Mouse (Mus musculus): ENCODE measurements at regions not wholly inside any gene's neighbourhood (a gene's known extent, or its start where the extent isn't known, plus 50 kb on each side); places are given as distances from the start of the nearest gene placed in this dataset.
A peak's percentile ranks its signal among the peaks of the same experiment; 100 is the strongest.

GRCm38 (mm10) chr15:62320966-62321365 lies 1398.2 kb upstream of the A1bg start:
- TF ChIP-seq TCF12 (IDR thresholded peaks at IDR 0.05; ENCODE audit: insufficient read depth, poor library complexity, severe bottlenecking) (peak; percentile 52), MYOG (IDR thresholded peaks at IDR 0.05; ENCODE audit: control insufficient read depth in 1 of 3, insufficient read depth in 1 of 3, insufficient read length in 2 of 3, low read depth in 2 of 3) (peak in 2 of 3 experiments; percentile 6 to 56), MYOD1 (IDR thresholded peaks at IDR 0.05; ENCODE audit: control insufficient read depth in 1 of 3, insufficient read length in 2 of 3, low read depth in 2 of 3) (peak in 2 of 3 experiments; percentile 35 to 79), REST (IDR thresholded peaks at IDR 0.05; ENCODE audit: insufficient read depth, insufficient read length) (no peak)
- Histone ChIP-seq H3K79me2 (ENCODE audit: control insufficient read depth, insufficient read depth) (no peaks in the 10 kb centered on the region), H3K36me3 (ENCODE audit: control insufficient read depth, insufficient read depth) (no peaks in the 10 kb centered on the region), H3K4me2 (ENCODE audit: low read depth) (peak overlapping the region; percentile 44), H3ac (ENCODE audit: control insufficient read depth, insufficient read length) (no peak overlapping the region), H3K4me3 (no peak overlapping the region), H3K27me3 (ENCODE audit: control insufficient read depth, insufficient read depth, insufficient read length) (no peaks in the 10 kb centered on the region)

- no peaks in the 10 kb centered on the region for H3K36me3 ChIP-seq (ENCODE audit: control insufficient read depth, insufficient read depth)
- no peaks in the 10 kb centered on the region for H3K27me3 ChIP-seq (ENCODE audit: control insufficient read depth, insufficient read depth, insufficient read length)
- no peak overlapping the region for H3K4me3 ChIP-seq
- TF ChIP-seq POLR2AphosphoS2 (IDR thresholded peaks at IDR 0.05; ENCODE audit: insufficient read length, low read depth) (no peak), SRF (IDR thresholded peaks at IDR 0.05; ENCODE audit: control insufficient read depth, insufficient read length, low read depth) (no peak), MYOD1 (IDR thresholded peaks at IDR 0.05; ENCODE audit: control insufficient read depth in 1 of 3, insufficient read length in 2 of 3, low read depth in 2 of 3) (peak in 1 of 3 experiments; percentile 9)
- no peak overlapping the region for H3ac ChIP-seq (ENCODE audit: control insufficient read depth, insufficient read length)
- H3K79me2 ChIP-seq (ENCODE audit: control insufficient read depth, insufficient read depth) = no peaks in the 10 kb centered on the region
- H3K4me2 ChIP-seq (ENCODE audit: low read depth) = no peak overlapping the region
Observed at GRCm38 (mm10) chr15:62314449-62314848, 1391.6 kb upstream of the A1bg start.

GRCm38 (mm10) chr15:62302233-62302632 lies 1379.4 kb upstream of the A1bg start:
- Histone ChIP-seq H3ac (ENCODE audit: control insufficient read depth, insufficient read length) (no peak overlapping the region), H3K4me2 (ENCODE audit: low read depth) (no peak overlapping the region)
- no peak for TF ChIP-seq MYOG (IDR thresholded peaks at IDR 0.05; ENCODE audit: control insufficient read depth in 1 of 3, insufficient read depth in 1 of 3, insufficient read length in 2 of 3, low read depth in 2 of 3)
- TF ChIP-seq MYOD1 (IDR thresholded peaks at IDR 0.05; ENCODE audit: control insufficient read depth in 1 of 3, insufficient read length in 2 of 3, low read depth in 2 of 3) = no peak
- no peak for TF ChIP-seq MAX (IDR thresholded peaks at IDR 0.05; ENCODE audit: low read depth)

GRCm38 (mm10) chr15:62301567-62301966 lies 1378.8 kb upstream of the A1bg start:
- Histone ChIP-seq H3K79me2 (ENCODE audit: control insufficient read depth, insufficient read depth) (no peaks in the 10 kb centered on the region), H3K27me3 (ENCODE audit: control insufficient read depth, insufficient read depth, insufficient read length) (no peaks in the 10 kb centered on the region)
- TF ChIP-seq TCF12 (IDR thresholded peaks at IDR 0.05; ENCODE audit: insufficient read depth, poor library complexity, severe bottlenecking) (no peak), CEBPB (IDR thresholded peaks at IDR 0.05; ENCODE audit: insufficient read depth, poor library complexity, severe bottlenecking) (no peak), POLR2AphosphoS2 (IDR thresholded peaks at IDR 0.05; ENCODE audit: insufficient read length, low read depth) (no peak), REST (IDR thresholded peaks at IDR 0.05; ENCODE audit: insufficient read depth, insufficient read length) (no peak), SRF (IDR thresholded peaks at IDR 0.05; ENCODE audit: control insufficient read depth, insufficient read length, low read depth) (no peak), TCF3 (IDR thresholded peaks at IDR 0.05; ENCODE audit: insufficient read length, low read depth) (no peak), MAX (IDR thresholded peaks at IDR 0.05; ENCODE audit: low read depth) (no peak), POLR2A (IDR thresholded peaks at IDR 0.05; ENCODE audit: insufficient read length, low read depth) (no peak), MYOG (IDR thresholded peaks at IDR 0.05; ENCODE audit: control insufficient read depth in 1 of 3, insufficient read depth in 1 of 3, insufficient read length in 2 of 3, low read depth in 2 of 3) (no peak), MYOD1 (IDR thresholded peaks at IDR 0.05; ENCODE audit: control insufficient read depth in 1 of 3, insufficient read length in 2 of 3, low read depth in 2 of 3) (no peak), USF1 (IDR thresholded peaks at IDR 0.05; ENCODE audit: low read depth) (no peak), E2F4 (IDR thresholded peaks at IDR 0.05; ENCODE audit: insufficient read depth) (no peak)

More at GRCm38 (mm10) chr15:62302233-62302632, 1379.4 kb upstream of the A1bg start:
- Histone ChIP-seq H3K27me3 (ENCODE audit: control insufficient read depth, insufficient read depth, insufficient read length) (no peaks in the 10 kb centered on the region), H3K79me2 (ENCODE audit: control insufficient read depth, insufficient read depth) (no peaks in the 10 kb centered on the region), H3K36me3 (ENCODE audit: control insufficient read depth, insufficient read depth) (no peaks in the 10 kb centered on the region), H3K4me3 (no peak overlapping the region)

GRCm38 (mm10) chr15:62297138-62297537 lies 1374.3 kb upstream of the A1bg start:
- Histone ChIP-seq H3K79me2 (ENCODE audit: control insufficient read depth, insufficient read depth) (no peaks in the 10 kb centered on the region), H3K4me2 (ENCODE audit: low read depth) (no peak overlapping the region), H3K36me3 (ENCODE audit: control insufficient read depth, insufficient read depth) (no peaks in the 10 kb centered on the region), H3K4me3 (no peak overlapping the region), H3ac (ENCODE audit: control insufficient read depth, insufficient read length) (no peak overlapping the region), H3K27me3 (ENCODE audit: control insufficient read depth, insufficient read depth, insufficient read length) (no peaks in the 10 kb centered on the region)
- TF ChIP-seq CEBPB (IDR thresholded peaks at IDR 0.05; ENCODE audit: insufficient read depth, poor library complexity, severe bottlenecking) (no peak), REST (IDR thresholded peaks at IDR 0.05; ENCODE audit: insufficient read depth, insufficient read length) (peak; percentile 88)

More at GRCm38 (mm10) chr15:62301567-62301966, 1378.8 kb upstream of the A1bg start:
- Histone ChIP-seq H3K36me3 (ENCODE audit: control insufficient read depth, insufficient read depth) (no peaks in the 10 kb centered on the region), H3K4me3 (no peak overlapping the region), H3ac (ENCODE audit: control insufficient read depth, insufficient read length) (no peak overlapping the region), H3K4me2 (ENCODE audit: low read depth) (peak overlapping the region; percentile 12)
